Mouse (Mus musculus): ENCODE results near the gene Ppm1h. TPM values are rescaled to one million over a fixed set of nuclear protein-coding genes. Genes with fewer than 3 reads are reported as not detected.
A peak's percentile ranks its signal among the peaks of the same experiment; 100 is the strongest.

Gene Ppm1h
- polyA plus RNA-seq, 1 experiment from 2014 or later = 31.2 TPM

DNA sequence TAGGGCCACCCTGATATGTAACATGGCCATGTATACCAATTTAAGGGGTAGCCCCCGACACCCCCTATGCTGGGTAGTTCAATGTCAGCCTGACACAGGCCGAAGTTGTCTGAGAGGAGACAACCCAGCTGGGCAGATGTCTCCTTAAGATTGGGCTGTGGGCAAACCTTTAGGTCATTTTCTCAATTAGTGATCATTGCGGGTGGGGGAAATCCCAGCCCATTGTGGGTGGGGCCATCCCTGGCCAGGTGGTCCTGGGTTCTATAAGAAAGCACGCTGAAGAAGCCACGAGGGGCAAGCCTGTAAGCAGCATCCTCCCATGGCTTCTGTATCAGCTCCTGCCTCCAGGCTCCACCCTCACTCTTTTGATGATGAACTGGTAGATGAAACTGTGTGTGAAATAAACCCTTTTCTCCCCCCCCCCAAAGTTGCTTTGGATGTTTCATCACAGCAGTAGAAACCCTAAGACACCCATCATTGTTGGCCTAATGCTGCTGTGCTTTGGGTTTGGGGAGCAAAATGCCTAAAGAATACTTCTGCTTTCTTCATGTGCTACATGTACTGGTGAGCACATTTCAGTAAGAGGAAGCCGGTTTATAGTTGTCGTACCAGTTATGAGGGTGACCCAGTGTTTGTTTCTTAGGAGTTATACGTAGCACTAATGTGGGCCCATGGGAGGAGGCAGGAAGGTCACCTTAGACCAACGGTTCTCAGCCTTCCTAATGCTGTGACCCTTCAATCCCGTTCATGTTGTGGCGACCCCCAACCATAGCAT is 68.8 kb downstream of the Ppm1h start:
- no peak overlapping the region for H3K9ac ChIP-seq
- WGBS = 91% methylated on average over 11 of the region's 11 CpGs
- H3K9me3 ChIP-seq = 0 out of 2 replicates have a peak, but pooled peaks cover 4% of the 10 kb centered on the region
- H3K4me3 ChIP-seq = no peak overlapping the region
- H3K27me3 ChIP-seq = no peaks in the 10 kb centered on the region
- no peak for ATAC-seq (ENCODE audit: low FRiP score, low read depth)
- no peak overlapping the region for H3K27ac ChIP-seq (replicated peaks)
- no peak overlapping the region for H3K4me2 ChIP-seq
- H3K36me3 ChIP-seq = no peaks in the 10 kb centered on the region
- H3K4me1 ChIP-seq (replicated peaks) = no peaks in the 10 kb centered on the region

GRCm38 (mm10) chr10:122748361-122748951 is 69.9 kb downstream of the Ppm1h start:
- Histone ChIP-seq H3K4me1 (replicated peaks) (peaks cover 8% of the 10 kb centered on the region), H3K9me3 (0 out of 2 replicates have a peak, but pooled peaks cover 4% of the 10 kb centered on the region), H3K27me3 (no peaks in the 10 kb centered on the region), H3K36me3 (no peaks in the 10 kb centered on the region), H3K4me3 (no peak overlapping the region), H3K4me2 (no peak overlapping the region), H3K27ac (replicated peaks) (no peak overlapping the region), H3K9ac (no peak overlapping the region)
- ATAC-seq (ENCODE audit: low FRiP score, low read depth) = peak; percentile 74
- WGBS = 74% methylated on average over 4 of the region's 4 CpGs

- no peak overlapping the region for H3K9ac ChIP-seq
- peaks cover 14% of the 10 kb centered on the region for H3K4me1 ChIP-seq (replicated peaks)
- no peak for ATAC-seq (ENCODE audit: low FRiP score, low read depth)
- 0 out of 2 replicates have a peak, but pooled peaks cover 4% of the 10 kb centered on the region for H3K9me3 ChIP-seq
- H3K4me3 ChIP-seq = no peak overlapping the region
- WGBS = 87% methylated on average over 12 of the region's 12 CpGs
- no peaks in the 10 kb centered on the region for H3K36me3 ChIP-seq
- no peak overlapping the region for H3K27ac ChIP-seq (replicated peaks)
- no peak overlapping the region for H3K4me2 ChIP-seq
- H3K27me3 ChIP-seq = no peaks in the 10 kb centered on the region
These were observed 70.5 kb downstream of the Ppm1h start for GRCm38 (mm10) chr10:122749071-122749470.

DNA sequence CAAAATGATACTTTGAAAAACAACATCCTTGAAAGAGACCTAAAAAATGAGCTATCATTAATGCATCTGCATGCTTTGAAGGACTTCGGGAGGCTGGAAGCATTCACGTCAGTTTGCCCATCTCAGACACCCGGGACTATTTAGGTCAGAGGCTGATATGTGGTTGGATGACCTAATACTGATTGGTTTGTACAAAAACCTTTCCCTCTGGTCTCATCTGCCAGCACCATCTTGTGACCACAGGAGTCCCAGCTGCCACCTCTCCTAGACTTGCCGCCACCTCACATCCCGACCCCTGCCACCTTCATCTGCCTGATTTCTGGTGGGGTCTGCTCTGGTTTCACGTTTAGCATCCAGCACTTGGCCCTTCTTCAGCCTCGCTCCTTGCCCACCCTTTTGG is 71.3 kb downstream of the Ppm1h start:
- no peaks in the 10 kb centered on the region for H3K36me3 ChIP-seq
- no peak overlapping the region for H3K9ac ChIP-seq
- 87% methylated on average over 7 of the region's 7 CpGs for WGBS
- no peak overlapping the region for H3K4me2 ChIP-seq
- no peak overlapping the region for H3K4me3 ChIP-seq
- no peak overlapping the region for H3K27ac ChIP-seq (replicated peaks)
- ATAC-seq (ENCODE audit: low FRiP score, low read depth) = no peak
- 0 out of 2 replicates have a peak, but pooled peaks cover 4% of the 10 kb centered on the region for H3K9me3 ChIP-seq
- H3K4me1 ChIP-seq (replicated peaks) = peaks cover 14% of the 10 kb centered on the region
- H3K27me3 ChIP-seq = no peaks in the 10 kb centered on the region

GRCm38 (mm10) chr10:122752950-122753923 is 74.7 kb downstream of the Ppm1h start:
- Histone ChIP-seq H3K27me3 (no peaks in the 10 kb centered on the region), H3K4me1 (replicated peaks) (peaks cover 21% of the 10 kb centered on the region)

GRCm38 (mm10) chr10:122753924-122754307 is 75.4 kb downstream of the Ppm1h start:
- ATAC-seq (ENCODE audit: low FRiP score, low read depth) = no peak

More at GRCm38 (mm10) chr10:122752950-122753923, 74.7 kb downstream of the Ppm1h start:
- H3K9me3 ChIP-seq = 0 out of 2 replicates have a peak, but pooled peaks cover 4% of the 10 kb centered on the region
- H3K9ac ChIP-seq = no peak overlapping the region
- H3K36me3 ChIP-seq = no peaks in the 10 kb centered on the region
- 31% methylated on average over 17 of the region's 17 CpGs for WGBS
- no peak overlapping the region for H3K4me3 ChIP-seq
- no peak overlapping the region for H3K27ac ChIP-seq (replicated peaks)
- no peak for ATAC-seq (ENCODE audit: low FRiP score, low read depth)
- H3K4me2 ChIP-seq = no peak overlapping the region

GRCm38 (mm10) chr10:122754967-122755366 is 76.4 kb downstream of the Ppm1h start:
- H3K9ac ChIP-seq = no peak overlapping the region
- no peak overlapping the region for H3K4me3 ChIP-seq
- no peaks in the 10 kb centered on the region for H3K27me3 ChIP-seq
- H3K27ac ChIP-seq (replicated peaks) = no peak overlapping the region
- peaks cover 21% of the 10 kb centered on the region for H3K4me1 ChIP-seq (replicated peaks)
- WGBS = 100% methylated on average over 1 of the region's 1 CpGs
- H3K9me3 ChIP-seq = 0 out of 2 replicates have a peak, but pooled peaks cover 4% of the 10 kb centered on the region
- no peak overlapping the region for H3K4me2 ChIP-seq
- H3K36me3 ChIP-seq = no peaks in the 10 kb centered on the region
- no peak for ATAC-seq (ENCODE audit: low FRiP score, low read depth)

More at GRCm38 (mm10) chr10:122753924-122754307, 75.4 kb downstream of the Ppm1h start:
- no peaks in the 10 kb centered on the region for H3K36me3 ChIP-seq
- peaks cover 21% of the 10 kb centered on the region for H3K4me1 ChIP-seq (replicated peaks)
- H3K27me3 ChIP-seq = no peaks in the 10 kb centered on the region
- no peak overlapping the region for H3K9ac ChIP-seq
- no peak overlapping the region for H3K4me2 ChIP-seq
- H3K4me3 ChIP-seq = no peak overlapping the region
- no peak overlapping the region for H3K27ac ChIP-seq (replicated peaks)
- WGBS = 40% methylated on average over 2 of the region's 2 CpGs
- H3K9me3 ChIP-seq = 0 out of 2 replicates have a peak, but pooled peaks cover 4% of the 10 kb centered on the region

DNA sequence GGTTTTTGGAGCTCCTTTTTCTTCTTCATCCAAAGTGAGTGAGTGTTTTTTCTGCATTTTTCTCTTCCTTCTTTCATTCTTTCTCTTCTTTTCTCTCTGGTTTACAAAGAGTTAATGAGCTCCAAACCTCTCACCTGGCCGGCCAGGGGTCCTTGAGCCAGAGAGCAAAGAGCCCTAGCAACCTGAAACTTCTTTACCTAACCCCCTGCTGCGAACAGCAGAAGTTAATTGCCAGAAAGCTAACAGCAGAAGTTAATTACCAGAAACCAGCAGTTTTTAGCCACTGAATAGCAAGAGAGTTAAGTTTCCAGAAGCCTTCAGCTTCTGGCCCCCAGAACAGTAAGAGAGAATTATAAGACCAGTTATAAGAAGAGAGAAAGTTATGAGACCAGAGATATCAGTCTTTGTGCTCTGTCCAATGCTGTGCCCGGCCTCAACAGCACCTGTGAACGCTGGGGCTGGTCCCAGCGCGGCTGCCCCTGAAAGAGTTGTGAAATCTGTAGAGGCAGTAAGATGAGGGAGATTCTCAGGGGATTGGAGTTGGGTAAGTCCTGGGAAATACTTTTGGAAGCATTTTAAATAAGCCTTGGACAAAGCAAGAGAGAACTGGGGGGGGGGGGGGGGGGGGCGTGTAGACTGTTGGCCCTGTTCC is 78.4 kb downstream of the Ppm1h start:
- 24% methylated on average over 7 of the region's 7 CpGs for whole genome bisulfite sequencing
- H3K36me3 ChIP-seq = no peaks in the 10 kb centered on the region
- no peak overlapping the region for H3K27ac ChIP-seq (replicated peaks)
- H3K4me3 ChIP-seq = no peak overlapping the region
- ATAC-seq (ENCODE audit: low FRiP score, low read depth) = no peak
- peaks cover 21% of the 10 kb centered on the region for H3K4me1 ChIP-seq (replicated peaks)
- no peak overlapping the region for H3K9ac ChIP-seq
- no peak overlapping the region for H3K4me2 ChIP-seq
- no peaks in the 10 kb centered on the region for H3K9me3 ChIP-seq
- no peaks in the 10 kb centered on the region for H3K27me3 ChIP-seq

- no peak overlapping the region for H3K9ac ChIP-seq
- ATAC-seq (ENCODE audit: low FRiP score, low read depth) = no peak
- H3K27ac ChIP-seq (replicated peaks) = no peak overlapping the region
- H3K4me1 ChIP-seq (replicated peaks) = peaks cover 21% of the 10 kb centered on the region
- H3K27me3 ChIP-seq = no peaks in the 10 kb centered on the region
- no peak overlapping the region for H3K4me2 ChIP-seq
- 66% methylated on average over 12 of the region's 12 CpGs for WGBS
- no peak overlapping the region for H3K4me3 ChIP-seq
- no peaks in the 10 kb centered on the region for H3K36me3 ChIP-seq
- H3K9me3 ChIP-seq = no peaks in the 10 kb centered on the region
These were observed 79.2 kb downstream of the Ppm1h start for GRCm38 (mm10) chr10:122757727-122758126.

GRCm38 (mm10) chr10:122758346-122758745 is 79.8 kb downstream of the Ppm1h start:
- Histone ChIP-seq H3K4me3 (no peak overlapping the region), H3K9me3 (no peaks in the 10 kb centered on the region), H3K9ac (no peak overlapping the region), H3K36me3 (no peaks in the 10 kb centered on the region), H3K27me3 (no peaks in the 10 kb centered on the region), H3K4me2 (no peak overlapping the region), H3K4me1 (replicated peaks) (peaks cover 14% of the 10 kb centered on the region), H3K27ac (replicated peaks) (no peak overlapping the region)
- ATAC-seq (ENCODE audit: low FRiP score, low read depth) = no peak
- 77% methylated on average over 4 of the region's 4 CpGs for WGBS

GRCm38 (mm10) chr10:122759729-122760128 is 81.2 kb downstream of the Ppm1h start:
- H3K36me3 ChIP-seq = no peaks in the 10 kb centered on the region
- 89% methylated on average over 2 of the region's 2 CpGs for whole genome bisulfite sequencing

More at GRCm38 (mm10) chr10:122759729-122760128, 81.2 kb downstream of the Ppm1h start:
- H3K4me1 ChIP-seq (replicated peaks) = 0 out of 2 replicates have a peak, but pooled peaks cover 11% of the 10 kb centered on the region
- no peak overlapping the region for H3K9ac ChIP-seq
- no peak for ATAC-seq (ENCODE audit: low FRiP score, low read depth)
- H3K27ac ChIP-seq (replicated peaks) = no peak overlapping the region
- no peaks in the 10 kb centered on the region for H3K9me3 ChIP-seq
- no peak overlapping the region for H3K4me2 ChIP-seq
- no peaks in the 10 kb centered on the region for H3K27me3 ChIP-seq
- H3K4me3 ChIP-seq = no peak overlapping the region
